ENCODE assay signal across 8 mouse cellular contexts in genomic region chr13:98355559-98356111, GRCm38 (mm10). TPM values are rescaled to one million over a fixed set of nuclear protein-coding genes. Genes with fewer than 3 reads are reported as not detected.
DNase-seq lines count a peak whose midpoint lies in the region; ATAC-seq lines count a peak whose summit lies in the region.

No protein-coding gene starts in this region.

- H3K4me1 ChIP-seq in embryonic facial prominence, embryonic 10.5 days = peaks cover 47% of the 10 kb centered on the region
- peaks cover 33% of the 10 kb centered on the region for H3K4me1 ChIP-seq in hindbrain, embryonic 13.5 days (replicated peaks)
- peaks cover 5% of the 10 kb centered on the region for H3K4me1 ChIP-seq in liver, embryonic 16.5 days (ENCODE audit: control insufficient read depth, low read depth, low read length)

- H3K9me3 ChIP-seq in embryonic facial prominence, embryonic 10.5 days = no peaks in the 10 kb centered on the region
- H3K9me3 ChIP-seq in hindbrain, embryonic 13.5 days = no peaks in the 10 kb centered on the region
- no peaks in the 10 kb centered on the region for H3K9me3 ChIP-seq in liver, embryonic 16.5 days (replicated peaks; ENCODE audit: control insufficient read depth, low read length)

- peak overlapping the region; percentile 64 for H3K9ac ChIP-seq in hindbrain, embryonic 13.5 days
- H3K9ac ChIP-seq in liver, embryonic 16.5 days (ENCODE audit: low read depth, low read length) = no peak overlapping the region

- no peak for ATAC-seq in hindbrain, embryonic 13.5 days (ENCODE audit: low FRiP score)
- ATAC-seq in liver, embryonic 16.5 days (ENCODE audit: low read depth) = no peak

- under 1% methylated on average over 81 of the region's 81 CpGs for WGBS in embryonic facial prominence, embryonic 10.5 days
- under 1% methylated on average over 59 of the region's 81 CpGs for WGBS in hindbrain, embryonic 13.5 days
- 1% methylated on average over 58 of the region's 81 CpGs for WGBS in liver, embryonic 16.5 days (ENCODE audit: insufficient replicate concordance)

- H3K36me3 ChIP-seq in embryonic facial prominence, embryonic 10.5 days (replicated peaks) = no peaks in the 10 kb centered on the region
- no peaks in the 10 kb centered on the region for H3K36me3 ChIP-seq in hindbrain, embryonic 13.5 days
- no peaks in the 10 kb centered on the region for H3K36me3 ChIP-seq in liver, embryonic 16.5 days (ENCODE audit: control insufficient read depth, insufficient read depth)

- peak overlapping the region; percentile 72 for H3K4me3 ChIP-seq in embryonic facial prominence, embryonic 10.5 days
- peak overlapping the region; percentile 39 for H3K4me3 ChIP-seq in hindbrain, embryonic 13.5 days
- peak overlapping the region; percentile 40 for H3K4me3 ChIP-seq in liver, embryonic 16.5 days (ENCODE audit: low read depth, low read length)

- H3K4me2 ChIP-seq in hindbrain, embryonic 13.5 days = peak overlapping the region; percentile 53
- peak overlapping the region; percentile 52 for H3K4me2 ChIP-seq in liver, embryonic 16.5 days (ENCODE audit: low read depth, low read length)

- peaks cover 100% of the 10 kb centered on the region for H3K27me3 ChIP-seq in embryonic facial prominence, embryonic 10.5 days (replicated peaks; ENCODE audit: low read depth, poor library complexity, severe bottlenecking)
- H3K27me3 ChIP-seq in hindbrain, embryonic 13.5 days = peaks cover 94% of the 10 kb centered on the region
- peaks cover 95% of the 10 kb centered on the region for H3K27me3 ChIP-seq in liver, embryonic 16.5 days (ENCODE audit: control insufficient read depth, insufficient read depth, low read depth, low read length)

- H3K27ac ChIP-seq in embryonic facial prominence, embryonic 10.5 days (replicated peaks) = peak overlapping the region; percentile 90
- H3K27ac ChIP-seq in hindbrain, embryonic 13.5 days = no peak overlapping the region
- H3K27ac ChIP-seq in liver, embryonic 16.5 days (ENCODE audit: low read length) = no peak overlapping the region

- DNase-seq in ovary, postnatal 36 days (ENCODE audit: low spot score) = peak; percentile 29
- DNase-seq in ovary, adult 18-20 months (ENCODE audit: low spot score) = no peak
- peak; percentile 73 for DNase-seq in embryonic facial prominence, embryonic 10.5 days (ENCODE audit: low spot score)
- DNase-seq in testis, postnatal 10 days (ENCODE audit: low spot score) = peak; percentile 47
- no peak for DNase-seq in right cerebral cortex, postnatal 36 days (ENCODE audit: low spot score in 2 of 2)
- DNase-seq in right cerebral cortex, postnatal 4 days = no peak

RNA-seq across cellular contexts. Expression of gene Foxd1, which starts 1.6 kb away (rescaled TPM):
- 3.7 and 4.3 TPM in 2 replicates for polyA plus RNA-seq in embryonic facial prominence, embryonic 10.5 days (2016; fragmentation: Nextera tagmentation; extraction: Ambion mirVana)
- polyA plus RNA-seq in hindbrain, embryonic 13.5 days (2015; fragmentation: Nextera tagmentation; extraction: Ambion mirVana) = 0.79 and 1.1 TPM in 2 replicates
- not detected in 2 replicates for polyA plus RNA-seq in liver, embryonic 16.5 days (2015; fragmentation: Nextera tagmentation; extraction: Ambion mirVana)

RNA-seq across cellular contexts. Expression of gene Btf3, which starts 38.8 kb away (rescaled TPM):
- 764 and 773 TPM in 2 replicates for polyA plus RNA-seq in embryonic facial prominence, embryonic 10.5 days (2016; fragmentation: Nextera tagmentation; extraction: Ambion mirVana)
- 585 and 615 TPM in 2 replicates for polyA plus RNA-seq in hindbrain, embryonic 13.5 days (2015; fragmentation: Nextera tagmentation; extraction: Ambion mirVana)
- 258 and 312 TPM in 2 replicates for polyA plus RNA-seq in liver, embryonic 16.5 days (2015; fragmentation: Nextera tagmentation; extraction: Ambion mirVana)

Comparison
In these comparisons a context has a peak if more than half of its experiments do, and no peak if none do; other contexts are left out.
1. DNase-seq: peak in ovary, postnatal 36 days (single experiment), embryonic facial prominence, embryonic 10.5 days (single experiment) and testis, postnatal 10 days (single experiment); none in ovary, adult 18-20 months (single experiment), right cerebral cortex, postnatal 36 days (0 of 2) and right cerebral cortex, postnatal 4 days (single experiment).
2. Peak in every context shown above with its lines, with median percentiles within 50 percentile points of each other: H3K4me3 ChIP-seq.